Mouse (Mus musculus): ENCODE results near the gene Ppard.

- no peak for TF ChIP-seq CTCF (IDR thresholded peaks at IDR 0.05; ENCODE audit: extremely low read depth, insufficient read depth, low read length)
- no peak for TF ChIP-seq POLR2A (IDR thresholded peaks at IDR 0.05; ENCODE audit: extremely low read depth, insufficient read depth, low read length)
Observed at GRCm38 (mm10) chr17:28332113-28332914, 99.8 kb downstream of the Ppard start.

All from cortical plate, adult 2 months (tissue).